Mouse (Mus musculus): ENCODE data around the gene Polr3b.

Polr3b gene

DNA sequence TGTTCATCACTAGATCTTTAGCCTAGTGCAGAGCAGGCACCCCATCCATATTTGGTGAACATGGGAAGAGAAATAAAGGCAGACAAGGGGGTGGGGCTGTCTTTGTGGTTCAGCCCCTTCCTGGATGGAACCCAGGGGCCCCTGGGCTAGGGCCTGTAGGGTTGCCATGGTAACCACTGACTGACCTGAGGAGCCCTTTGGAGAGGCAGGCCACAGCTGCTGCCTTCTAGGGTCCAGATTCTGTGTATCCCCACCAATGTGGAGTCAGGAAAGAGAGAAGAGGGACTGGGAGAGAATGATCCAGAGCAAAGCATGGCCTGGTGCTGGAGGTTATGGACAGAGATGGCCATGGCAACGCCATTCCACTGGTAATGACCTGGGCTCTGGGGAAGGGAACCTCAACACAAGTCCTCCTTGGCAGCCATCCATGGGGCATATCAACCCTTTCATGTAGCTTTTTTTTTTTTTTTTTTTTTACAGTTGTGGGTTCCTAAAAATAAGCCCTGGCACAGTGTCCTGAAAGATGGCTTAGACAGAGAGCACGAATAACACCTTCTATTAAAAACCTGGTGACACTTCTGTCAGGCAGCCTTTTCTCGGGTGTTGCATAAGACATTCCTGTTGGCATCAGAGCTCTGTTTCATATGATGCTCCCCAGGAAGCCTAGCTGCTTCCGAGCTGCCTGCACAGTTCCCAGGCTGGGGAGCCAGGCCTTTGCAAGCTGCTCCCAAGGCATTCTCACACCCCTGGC, 150.5 kb downstream of the Polr3b start:
- DNase-seq, result peak; percentile 44

DNA sequence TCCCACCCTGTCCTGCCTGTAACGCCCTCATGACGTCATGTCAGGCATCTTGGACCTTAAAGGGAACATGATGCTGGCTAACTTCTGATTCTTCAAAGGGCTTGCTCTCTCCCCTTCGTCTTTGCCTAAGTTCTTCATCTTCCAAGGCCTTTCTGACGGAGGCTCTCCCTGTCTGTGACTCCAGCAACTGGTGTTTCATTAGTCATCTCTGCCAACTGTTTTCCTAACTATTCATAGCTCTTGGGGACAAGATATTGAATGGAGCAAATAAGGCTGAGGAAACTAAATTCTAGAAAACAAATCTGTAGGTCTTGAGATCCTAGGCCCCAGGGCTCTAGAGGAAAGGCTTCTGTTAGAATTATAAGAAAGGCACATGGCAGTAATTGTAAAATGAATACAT, 151.8 kb downstream of the Polr3b start:
- DNase-seq, result no peak

DNA sequence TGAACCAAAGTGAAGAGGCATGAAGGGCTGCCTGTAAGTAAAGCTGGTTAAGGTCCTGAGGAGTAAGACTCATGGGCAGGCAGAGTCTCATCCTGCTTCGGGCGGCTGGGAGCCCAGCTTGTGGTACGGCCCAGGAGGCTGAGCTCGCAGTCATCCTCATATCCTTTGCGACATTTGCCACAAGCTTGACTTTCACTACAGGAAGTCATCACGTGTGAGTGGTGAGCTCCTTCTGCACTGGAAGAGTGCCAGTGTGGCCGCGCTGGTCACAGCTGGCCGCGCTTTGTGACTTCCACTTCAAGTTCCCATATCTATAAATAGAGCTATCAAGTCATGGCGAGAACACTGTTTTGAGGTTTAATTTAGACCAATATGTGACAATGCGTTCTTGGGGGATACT, 152.5 kb downstream of the Polr3b start:
- DNase-seq, result peak; percentile 49
